Mouse (Mus musculus) urinary bladder, adult 2 months (tissue): ENCODE data around the gene Pole3. TPM values are rescaled to one million over a fixed set of nuclear protein-coding genes. Genes with fewer than 3 reads are reported as not detected.

Experiments
- DNase-seq: peaks from one replicate; pipeline ENCODE4 v3.0.0; 2022; ENCODE audit warnings: low spot score
- polyA plus RNA-seq: library from polyadenylated mRNA; depleted of rRNA; stranded (reverse); fragments of >200 nt; gene quantifications from 2 replicates; pipeline ENCODE4 v1.2.3, GENCODE M21; 2012

The Pole3 gene
- polyA plus RNA-seq, 1 experiment: 32.1 TPM

DNA sequence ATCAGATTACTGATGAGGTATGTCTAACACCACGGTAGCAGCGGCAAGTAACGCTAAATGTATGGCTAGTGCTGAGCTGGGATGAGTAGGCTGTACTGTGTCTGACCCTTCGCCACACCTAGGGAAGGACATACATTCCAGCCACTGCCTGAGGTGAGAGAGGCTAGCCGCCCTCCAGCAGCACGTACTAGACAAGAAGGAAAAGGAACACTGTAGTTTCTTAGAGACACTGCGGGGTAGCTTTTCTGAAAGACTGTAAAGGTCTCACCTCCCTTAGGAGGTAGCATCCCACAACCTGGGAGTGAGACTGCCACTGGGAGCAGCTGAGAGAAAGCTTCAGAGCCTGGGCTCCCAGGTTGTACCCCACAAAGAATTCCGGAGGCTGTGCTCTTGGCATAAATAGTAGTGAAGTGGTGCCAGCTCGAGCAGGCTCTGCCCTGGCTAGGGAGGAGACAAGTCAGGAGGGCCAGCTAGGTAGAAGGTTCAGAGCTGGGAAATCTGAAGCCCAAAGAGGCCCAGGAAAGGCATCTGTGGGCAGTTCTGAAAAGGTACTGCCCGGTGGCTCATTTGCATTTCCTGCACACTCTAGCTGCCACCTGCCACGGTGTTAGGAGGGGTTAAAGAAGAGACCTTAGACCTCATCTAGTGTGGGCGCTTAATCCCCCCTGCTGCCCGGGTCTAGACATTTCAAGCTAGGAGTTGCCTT is 6.3 kb downstream of the Pole3 start:
- DNase-seq: no peak

DNA sequence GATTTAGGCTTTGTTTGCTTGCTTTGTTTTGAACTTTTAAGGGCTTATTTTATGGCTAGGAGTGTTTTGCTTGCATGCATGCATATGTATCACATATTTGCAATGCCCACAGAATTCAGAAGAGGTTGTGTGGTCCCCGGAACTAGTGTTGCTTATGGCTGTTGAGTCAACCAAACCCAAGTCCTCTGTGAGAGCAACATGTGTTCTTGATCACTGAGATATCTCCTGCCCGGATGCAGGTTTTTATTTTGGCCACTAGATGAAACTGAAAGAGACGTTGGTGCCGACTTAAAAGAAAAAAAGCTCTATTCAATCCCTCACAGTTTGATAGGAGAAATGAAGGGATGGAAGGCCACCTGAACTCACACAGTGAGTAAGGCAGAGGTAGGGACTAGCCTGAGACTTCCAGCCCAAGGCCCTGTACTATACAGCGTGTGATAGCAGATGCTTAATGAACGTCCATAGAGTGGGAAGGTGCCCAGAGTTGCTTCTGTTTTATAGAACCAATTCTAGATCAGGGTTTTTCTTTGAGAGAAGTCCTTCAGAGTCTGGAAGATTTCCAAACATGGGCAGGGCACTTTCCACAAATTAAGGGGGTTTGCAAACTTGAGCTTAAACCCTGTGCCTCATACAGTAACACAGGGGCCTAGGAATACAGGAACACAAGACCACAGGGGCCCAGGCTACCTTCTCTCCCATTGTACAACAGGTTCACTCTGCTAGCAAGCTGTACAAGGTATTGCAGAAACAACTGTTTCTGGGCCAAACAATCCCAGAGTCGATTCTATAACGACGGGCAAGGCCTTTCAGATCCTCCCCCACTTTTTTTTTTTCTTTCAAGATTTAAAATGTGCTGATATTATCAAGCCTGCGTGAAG is 7.1 kb downstream of the Pole3 start:
- DNase-seq: no peak

DNA sequence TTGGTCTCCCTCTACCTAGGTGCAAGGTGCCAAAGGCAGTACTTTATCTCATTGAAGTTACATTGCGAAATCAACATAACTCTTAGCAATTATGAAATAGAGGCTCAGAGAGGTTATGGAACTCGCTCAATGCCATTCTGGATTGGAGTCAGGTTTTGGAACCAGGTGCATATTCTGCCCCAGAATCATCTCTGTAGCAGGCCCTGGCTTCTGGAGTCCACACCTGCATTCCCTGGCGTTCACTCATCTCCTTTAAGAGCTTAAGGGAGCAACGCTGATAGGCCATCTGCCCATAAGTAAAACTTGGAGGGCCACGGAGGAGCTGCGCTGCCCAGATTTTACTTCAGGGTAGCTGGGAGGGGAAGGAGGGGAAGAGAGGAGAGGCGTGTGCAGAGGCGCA is 7.8 kb downstream of the Pole3 start:
- no peak for DNase-seq

DNA sequence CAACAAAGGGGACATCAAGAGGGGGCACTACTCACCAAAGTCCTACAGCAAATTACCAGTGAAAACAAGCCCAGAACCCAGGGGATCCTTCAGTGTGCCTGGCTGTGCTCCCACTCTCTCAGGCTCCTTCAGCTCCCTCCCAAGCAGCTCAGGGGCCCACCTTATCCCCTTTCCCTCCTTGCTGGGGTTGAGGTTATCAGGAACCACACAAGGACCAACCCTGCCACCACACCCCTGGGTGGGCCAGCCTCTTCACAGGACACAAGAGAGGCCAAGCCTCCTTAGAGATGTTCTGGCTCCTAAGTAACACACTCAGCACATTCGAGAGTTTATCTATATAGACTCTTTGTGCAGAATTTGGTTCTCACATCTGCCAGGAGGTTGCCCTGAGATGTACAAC is 8.3 kb downstream of the Pole3 start:
- DNase-seq: no peak

DNA sequence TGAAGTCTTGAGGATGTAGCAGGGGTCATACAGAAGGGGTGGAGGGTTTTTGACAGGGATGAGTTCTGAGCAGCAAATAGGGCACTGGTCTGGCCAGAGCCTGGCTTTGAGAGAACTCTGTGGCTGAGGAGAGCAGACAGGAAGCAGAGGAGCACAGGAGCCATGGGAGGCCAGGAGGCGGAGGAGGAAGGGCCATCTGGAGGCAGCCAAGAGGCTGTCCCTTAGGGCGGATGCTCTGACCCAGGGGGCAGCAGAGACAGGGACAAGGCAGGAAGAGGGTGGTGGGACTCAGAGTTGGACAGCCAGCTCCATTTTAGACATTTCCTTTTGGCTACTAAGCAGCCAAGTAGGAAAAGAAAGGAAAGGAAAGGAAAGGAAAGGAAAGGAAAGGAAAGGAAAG is 8.8 kb downstream of the Pole3 start:
- no peak for DNase-seq

DNA sequence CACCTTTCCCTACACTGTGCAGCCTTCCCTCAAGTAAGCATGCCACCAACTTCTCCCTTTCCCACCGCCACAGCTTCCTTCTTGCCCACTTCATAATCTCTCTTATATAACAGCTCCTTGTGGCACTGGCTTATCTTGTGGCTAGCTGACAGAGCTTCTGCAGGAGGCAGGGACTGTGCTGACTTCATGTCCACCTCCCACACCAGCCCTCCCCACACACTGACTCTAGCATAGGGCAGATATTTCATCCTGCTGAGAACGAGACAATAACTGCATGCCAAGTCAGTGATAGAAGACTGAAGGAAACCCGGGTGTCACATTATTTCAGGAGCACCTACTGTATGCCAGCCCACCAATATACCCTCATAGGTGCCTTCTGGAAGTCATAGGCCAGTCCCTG is 9.4 kb downstream of the Pole3 start:
- no peak for DNase-seq

DNA sequence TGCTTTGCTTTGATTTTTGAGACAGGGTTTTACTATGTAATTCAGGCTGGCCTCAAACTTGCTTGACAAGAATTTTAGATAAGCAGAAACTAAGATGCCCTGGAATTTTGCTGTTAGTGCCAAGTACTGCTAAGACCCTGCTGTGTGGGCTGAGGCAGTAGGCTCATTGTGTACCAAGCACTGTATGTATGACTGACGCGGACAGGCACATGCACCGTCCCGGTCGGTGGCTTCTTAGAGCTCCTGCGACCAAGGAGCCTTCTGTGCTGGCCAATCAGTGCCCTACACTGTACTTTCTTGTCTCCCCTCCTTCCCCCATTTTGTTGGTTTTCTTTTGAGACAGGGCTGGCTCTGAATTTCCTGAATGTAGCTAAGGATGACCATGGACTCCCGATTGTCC is 9.9 kb downstream of the Pole3 start:
- no peak for DNase-seq

DNA sequence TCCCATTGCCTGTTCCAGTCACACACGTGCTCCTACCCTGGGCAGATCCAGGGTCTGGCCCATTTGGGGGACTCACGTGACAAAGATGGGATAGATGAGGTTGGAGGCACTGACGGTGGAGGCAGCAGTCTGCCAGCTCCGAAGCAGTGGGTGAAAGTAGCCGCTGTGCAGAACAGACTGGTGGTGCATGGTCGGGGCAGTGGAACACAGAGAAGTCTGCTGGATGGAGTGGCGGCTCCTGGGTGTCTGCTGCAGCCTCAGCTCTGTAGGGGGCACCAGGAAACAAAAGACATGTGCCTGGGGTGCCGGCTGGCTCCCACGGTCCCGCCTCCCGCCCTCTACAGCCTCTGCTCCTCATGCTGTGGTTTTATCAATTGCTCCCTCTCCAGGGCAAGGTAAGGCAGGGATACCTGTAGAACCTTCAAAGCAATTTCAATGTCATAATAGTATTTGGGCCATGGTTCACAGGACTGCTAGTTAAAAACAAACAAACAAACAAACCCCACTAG is 10.8 kb downstream of the Pole3 start:
- no peak for DNase-seq

DNA sequence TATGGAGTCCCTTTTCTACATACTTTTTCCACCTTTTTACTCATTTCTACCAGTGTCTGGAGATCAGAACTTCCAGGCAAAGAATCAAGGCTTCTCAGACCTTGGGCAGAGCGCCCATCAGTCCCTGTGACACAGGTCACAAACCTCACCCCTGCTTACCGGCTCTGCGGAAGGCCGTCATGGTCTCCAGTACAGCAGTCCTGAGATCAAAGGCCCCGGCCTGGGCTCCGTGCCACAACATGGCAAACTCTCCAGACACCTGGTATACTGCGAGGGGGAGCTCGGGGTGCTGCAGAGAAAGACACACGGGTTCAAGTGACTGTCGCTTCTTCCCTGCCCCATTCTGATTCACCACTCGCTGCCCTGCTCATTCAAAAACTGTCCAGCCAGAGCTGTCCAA is 14.9 kb downstream of the Pole3 start:
- DNase-seq: no peak

DNA sequence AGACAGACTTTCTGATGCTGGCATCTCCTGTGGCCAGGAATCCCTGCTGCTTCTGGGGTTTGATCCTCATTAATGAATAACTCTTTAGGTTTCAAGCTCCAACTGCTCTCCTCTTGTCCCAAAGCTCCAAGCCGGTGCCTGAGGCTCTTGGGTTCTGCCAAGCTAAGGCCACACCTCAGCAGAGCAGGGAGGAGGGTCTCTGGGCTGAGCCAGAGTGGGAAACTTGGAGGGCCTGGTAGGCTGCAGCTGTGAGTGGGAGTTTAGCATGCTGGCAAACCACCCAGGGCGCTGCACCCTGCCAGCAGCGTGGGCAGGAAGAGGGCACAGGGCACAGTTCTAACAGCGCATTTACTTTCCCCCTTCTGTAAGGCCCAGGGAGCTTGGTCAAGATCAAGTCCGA is 16.0 kb downstream of the Pole3 start:
- DNase-seq: no peak

DNA sequence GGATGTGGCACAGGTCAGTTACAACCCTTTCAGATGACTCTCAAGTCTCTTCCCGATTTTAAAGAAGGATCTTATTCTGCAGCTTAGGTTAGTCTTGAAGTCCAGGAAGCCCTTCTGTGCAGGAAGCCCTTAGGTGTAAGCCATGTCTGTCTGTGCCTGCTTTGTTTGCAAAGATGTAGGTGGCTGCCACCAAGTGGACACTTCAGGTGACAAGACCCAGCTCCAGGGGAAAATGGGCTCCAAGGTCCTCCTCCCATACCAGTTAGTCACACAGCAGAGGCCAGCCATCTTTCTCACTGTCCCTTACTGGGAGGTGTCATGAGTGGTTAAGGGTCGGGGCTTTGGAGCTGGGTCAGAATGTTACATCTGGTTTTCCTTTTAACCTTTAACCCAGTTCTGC is 18.1 kb downstream of the Pole3 start:
- DNase-seq: no peak

DNA sequence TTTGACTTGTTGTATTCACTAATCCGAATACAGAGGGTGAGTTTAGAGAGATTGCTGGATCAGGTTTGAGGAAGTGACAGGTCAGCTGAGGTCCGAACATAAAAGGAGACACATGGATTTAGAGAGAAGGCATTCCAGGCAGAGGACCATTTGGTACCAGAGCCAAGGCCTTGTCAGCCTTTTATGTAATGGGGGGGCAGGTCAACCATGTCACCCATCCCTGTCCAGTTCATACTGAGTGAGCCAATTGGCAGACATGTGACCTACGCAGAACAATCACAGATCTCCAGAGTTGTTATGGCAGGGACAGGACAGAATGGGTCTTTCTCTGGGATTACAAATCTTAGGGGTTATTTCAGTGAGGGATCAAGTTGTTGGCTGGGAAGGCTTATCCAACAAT is 18.9 kb downstream of the Pole3 start:
- no peak for DNase-seq

DNA sequence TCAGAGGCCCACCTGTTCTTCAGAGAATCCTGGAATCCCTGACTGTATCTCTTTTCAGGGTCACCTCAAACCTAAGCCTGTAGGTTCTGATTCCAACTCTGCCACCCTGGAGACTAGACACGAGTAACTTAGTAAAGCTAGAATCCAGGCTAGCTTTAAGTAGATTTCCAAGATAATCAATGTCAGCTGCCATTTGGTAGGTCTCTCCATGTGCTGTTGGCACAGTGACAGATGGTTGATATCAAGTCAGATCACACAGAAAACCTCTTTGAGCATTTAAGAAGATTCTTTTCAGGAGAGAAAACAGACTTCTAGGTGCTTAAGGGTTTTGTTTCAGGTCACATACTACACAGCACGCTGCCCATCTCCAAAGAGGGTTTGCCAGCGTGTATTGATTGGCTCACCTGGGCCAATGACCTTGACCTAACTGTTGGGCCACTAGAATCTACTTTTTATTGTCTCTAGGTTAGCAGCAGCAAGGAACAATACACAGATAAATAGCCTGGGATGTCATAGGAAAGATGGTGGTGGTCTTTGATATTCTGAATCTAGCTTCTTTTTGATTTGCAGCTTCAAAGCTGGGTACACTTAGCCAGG is 21.4 kb downstream of the Pole3 start, which contains the start of gene Hdhd3:
Hdhd3 (minus strand) TSS at position 94 of the 597 bp plus-strand sequence.
- no peak for DNase-seq

DNA sequence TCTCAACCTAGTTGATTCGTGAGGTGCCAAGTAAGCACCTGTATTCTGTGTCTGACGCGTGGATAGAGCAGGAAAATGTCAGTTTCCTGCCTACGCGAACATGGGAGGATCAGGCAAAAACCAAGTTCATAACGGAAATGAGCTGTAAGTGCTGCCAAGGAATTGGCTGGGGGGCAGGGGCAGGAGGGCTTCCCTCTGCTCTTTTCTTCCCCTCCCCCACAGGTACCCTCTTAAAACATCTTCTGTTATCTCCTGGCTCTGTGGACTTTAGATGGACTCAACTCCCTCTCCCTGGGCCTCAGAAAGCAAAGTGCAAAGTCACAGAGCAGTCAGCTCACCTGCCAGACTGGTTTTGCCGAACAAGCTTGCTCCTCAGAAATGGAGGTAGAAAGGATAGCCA is 21.9 kb downstream of the Pole3 start:
- no peak for DNase-seq

DNA sequence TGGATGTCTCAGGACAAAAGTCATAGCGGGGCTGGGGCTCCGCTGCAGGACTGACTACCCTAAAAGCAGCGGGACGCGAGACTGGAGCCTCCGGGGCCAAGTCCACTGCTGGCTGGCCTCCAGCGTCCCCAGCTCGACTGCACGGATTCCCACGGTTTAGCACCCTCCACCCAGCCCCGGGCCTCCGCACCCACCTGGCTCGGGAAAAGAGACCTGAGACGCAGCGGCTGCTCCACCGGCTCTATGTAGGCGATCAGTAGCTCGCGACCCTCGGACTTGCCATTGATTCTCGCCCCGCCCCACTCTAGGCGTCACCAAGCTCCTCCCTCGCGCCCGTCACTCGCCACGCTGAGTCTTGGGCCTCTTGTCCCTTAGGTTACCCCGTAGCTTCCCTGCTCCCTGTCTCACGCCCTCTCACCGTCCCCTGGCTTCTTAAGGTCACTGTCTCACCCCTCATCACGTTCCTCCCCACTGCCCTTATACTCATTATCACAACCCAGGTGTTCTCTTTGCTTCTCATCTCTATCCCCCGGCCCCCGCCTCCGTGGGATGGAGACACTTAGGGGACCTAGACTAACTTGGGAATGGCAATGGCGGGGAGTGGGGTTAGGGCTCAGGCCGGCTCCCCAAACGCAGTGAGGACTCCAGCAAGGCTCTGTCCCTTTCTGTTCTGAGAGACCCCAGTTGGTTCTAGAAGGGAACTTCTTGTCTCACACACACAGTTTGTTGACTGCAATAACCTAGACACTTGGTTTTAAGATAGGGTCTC is 22.7 kb downstream of the Pole3 start:
- peak; percentile 77 for DNase-seq

DNA sequence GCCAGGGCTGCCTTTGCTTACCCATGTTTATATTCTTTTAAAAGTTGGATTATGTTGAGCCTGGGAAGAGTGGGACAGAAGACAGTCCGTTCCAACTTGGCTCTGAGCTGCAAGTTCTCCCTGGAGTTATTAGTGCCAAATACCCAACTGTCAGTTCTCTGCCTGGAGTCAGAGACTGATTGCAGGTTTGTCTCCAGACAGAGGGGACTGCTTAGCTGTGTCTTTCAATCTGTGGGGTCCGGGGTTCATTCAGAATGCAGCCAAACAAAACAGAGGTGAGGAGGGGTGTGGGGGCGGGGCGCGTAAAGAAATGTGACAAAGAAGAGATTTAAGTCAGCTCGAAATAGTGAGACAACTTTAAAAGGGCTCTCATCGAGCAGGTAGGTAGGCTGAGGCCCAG is 23.3 kb downstream of the Pole3 start:
- no peak for DNase-seq

DNA sequence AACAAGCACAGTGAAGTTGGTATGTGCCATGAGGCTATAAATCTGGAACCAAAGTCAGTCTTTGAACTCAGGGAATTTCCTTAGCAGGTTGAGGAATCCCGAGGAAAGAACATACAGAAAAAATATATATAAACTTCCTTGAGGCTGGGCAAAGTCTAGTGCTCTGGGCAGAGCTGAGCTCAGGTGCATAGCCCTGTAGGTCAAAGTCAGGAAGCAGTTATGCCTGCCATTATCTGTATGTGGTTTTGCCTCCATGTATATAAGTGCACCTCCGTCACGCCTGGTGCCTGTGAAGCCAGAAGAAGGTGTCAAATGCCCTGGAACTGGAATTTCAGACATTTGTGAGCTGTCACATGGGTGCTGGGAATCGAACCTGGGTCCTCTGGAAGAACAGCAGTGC is 24.1 kb downstream of the Pole3 start:
- no peak for DNase-seq

DNA sequence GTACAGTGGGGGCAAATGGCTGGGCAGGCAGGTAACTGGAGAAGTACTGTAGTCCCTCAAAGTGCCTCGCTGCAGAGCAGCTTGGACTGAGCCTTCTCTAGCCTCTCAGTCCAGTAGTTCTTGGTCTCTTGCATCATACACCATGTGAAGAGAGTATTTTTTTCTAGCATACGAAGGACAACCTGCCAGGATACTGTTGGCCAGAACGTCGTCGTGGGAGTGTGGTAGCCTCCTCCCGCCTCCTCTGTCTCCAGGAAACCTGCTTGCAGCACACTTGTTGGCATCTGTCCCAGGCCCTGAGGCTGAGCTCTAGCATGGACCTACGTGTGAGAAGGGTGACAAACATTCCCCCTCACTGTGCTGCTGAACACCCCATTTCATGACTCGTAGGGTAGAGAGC is 28.1 kb downstream of the Pole3 start:
- no peak for DNase-seq

DNA sequence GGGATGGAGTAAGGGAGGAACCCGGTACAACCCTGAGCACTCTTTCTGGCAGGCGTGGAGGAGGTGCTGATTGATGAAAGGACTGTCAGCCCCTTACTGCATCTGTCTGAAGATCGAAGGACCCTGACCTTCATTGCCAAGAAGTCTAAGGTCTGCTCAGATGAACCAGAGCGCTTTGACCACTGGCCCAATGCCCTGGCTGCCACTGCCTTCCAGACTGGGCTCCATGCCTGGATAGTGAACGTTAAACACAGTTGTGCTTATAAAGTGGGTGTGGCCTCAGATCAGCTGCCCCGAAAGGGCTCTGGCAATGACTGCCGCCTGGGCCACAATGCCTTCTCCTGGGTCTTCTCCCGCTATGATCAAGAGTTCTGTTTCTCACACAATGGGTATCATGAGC is 28.9 kb downstream of the Pole3 start:
- DNase-seq: no peak

DNA sequence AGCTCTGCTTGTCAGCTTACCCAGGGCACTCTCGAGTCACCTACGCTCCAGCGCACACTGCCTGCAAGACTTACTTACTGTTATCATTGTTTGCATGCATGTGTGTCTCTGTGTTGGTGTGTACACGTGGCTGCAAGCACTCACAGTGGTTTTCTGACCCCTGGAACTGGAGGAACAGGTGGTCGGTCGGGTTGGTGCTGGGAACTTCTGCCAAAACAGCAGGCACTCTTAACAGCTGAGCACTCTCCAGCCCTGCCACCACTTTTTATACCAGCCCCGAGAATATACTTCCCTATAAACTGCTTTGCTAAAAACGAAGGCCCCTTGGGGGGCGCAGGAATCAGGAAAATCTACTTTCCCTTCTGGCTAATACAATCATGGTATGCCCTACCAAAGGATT is 30.6 kb downstream of the Pole3 start:
- no peak for DNase-seq

DNA sequence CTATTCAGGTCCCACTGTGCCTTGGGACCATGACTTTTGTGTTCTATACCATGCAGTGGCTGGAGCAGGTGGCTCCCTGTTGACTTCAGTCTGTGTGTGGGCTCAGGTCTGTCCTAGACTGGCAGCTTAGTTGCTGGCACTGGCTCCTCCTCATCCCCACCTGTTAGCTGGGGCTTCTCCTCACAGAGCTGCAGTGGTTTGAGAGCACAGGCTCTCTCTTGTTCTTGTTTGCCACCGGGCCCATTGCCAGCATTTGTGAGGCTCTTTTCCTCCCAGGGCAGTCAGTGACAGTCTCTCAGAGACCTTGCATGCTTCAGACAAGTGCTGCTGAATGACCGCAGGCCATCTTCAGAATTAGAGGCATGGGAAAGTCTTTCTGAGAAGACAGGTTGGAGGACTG is 32.2 kb downstream of the Pole3 start:
- DNase-seq: no peak

DNA sequence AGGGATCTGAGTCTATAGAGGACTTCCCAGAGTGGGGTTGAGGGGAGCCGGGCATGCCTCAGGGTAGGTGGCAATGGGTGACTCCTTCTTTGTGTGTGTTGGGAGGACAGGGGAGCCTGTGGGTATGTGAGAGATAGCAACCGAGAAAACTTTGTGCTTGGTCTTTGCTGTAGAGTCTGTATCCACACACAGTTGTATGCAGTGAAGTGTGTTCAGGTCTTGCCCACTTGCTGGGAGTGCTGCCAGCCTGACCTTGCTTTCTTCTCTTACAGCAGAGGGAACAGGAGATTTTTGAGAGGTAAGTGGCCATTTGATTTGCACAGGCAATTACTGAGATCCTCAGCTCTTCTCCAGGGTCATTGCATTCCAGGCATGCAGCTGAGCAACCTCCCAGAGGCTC is 37.0 kb downstream of the Pole3 start:
- no peak for DNase-seq
